Mouse (Mus musculus) forebrain, postnatal 0 days (tissue): Measurements from ENCODE around the gene Tnfsf12. TPM values are rescaled to one million over a fixed set of nuclear protein-coding genes. Genes with fewer than 3 reads are reported as not detected.

ENCODE experiments used
- ATAC-seq: fragments of 200-750 bp; cut with Nextera tagmentation; 2 replicates; pipeline ENCODE4 v1.8.0; 2017; ENCODE audit warnings: mild to moderate bottlenecking, moderate library complexity
- DNase-seq: peaks from one replicate; pipeline ENCODE4 v3.0.0-alpha.2; 2015
- H3K27ac ChIP-seq: fragments of 300-500 bp; sonication (generic); 2 replicates; pipeline ENCODE4 v1.5.1; 2014; ENCODE audit warnings: low read depth, mild to moderate bottlenecking, antibody characterized with exemption, low read length, moderate library complexity, mixed read lengths
- H3K27me3 ChIP-seq: fragments of 300-500 bp; sonication (generic); 2 replicates; pipeline ENCODE4 v1.6.1; 2014; ENCODE audit warnings: mild to moderate bottlenecking, low read length, mixed read lengths; ENCODE audit not compliant: insufficient read depth
- H3K36me3 ChIP-seq: fragments of 300-500 bp; sonication (generic); 2 replicates; pipeline ENCODE4 v1.6.1; 2014; ENCODE audit warnings: mild to moderate bottlenecking, moderate library complexity; ENCODE audit not compliant: insufficient read depth
- H3K4me1 ChIP-seq: fragments of 300-500 bp; sonication (generic); 2 replicates; pipeline ENCODE4 v1.6.1; 2014; ENCODE audit warnings: antibody characterized with exemption; ENCODE audit not compliant: insufficient read depth
- H3K4me2 ChIP-seq: fragments of 300-500 bp; sonication (generic); 2 replicates; pipeline ENCODE4 v1.6.1; 2014; ENCODE audit warnings: low read depth, mild to moderate bottlenecking, moderate library complexity
- H3K4me3 ChIP-seq: fragments of 300-500 bp; sonication (generic); 2 replicates; pipeline ENCODE4 v1.5.1; 2014; ENCODE audit warnings: low read depth, low read length, mixed read lengths
- H3K9ac ChIP-seq: fragments of 300-500 bp; sonication (generic); 2 replicates; pipeline ENCODE4 v1.6.1; 2014; ENCODE audit warnings: mild to moderate bottlenecking
- H3K9me3 ChIP-seq: fragments of 300-500 bp; sonication (generic); 2 replicates; pipeline ENCODE4 v1.6.1; 2016; ENCODE audit warnings: low read length
- CTCF ChIP-seq: sonication (generic); IDR thresholded peaks from 2 replicates; pipeline ENCODE4 v1.5.1; 2016; ENCODE audit warnings: antibody characterized with exemption, control low read depth, low read depth
- WGBS: fragments of 180-500 bp; shearing (Covaris S2); extraction: QIAGEN DNeasy Blood & Tissue Kit; methylation state at CpG from one replicate; pipeline ENCODE4 v1.1.7; 2014; 5-methylcytosine and 5-hydroxymethylcytosine counted together
- polyA plus RNA-seq: library from polyadenylated mRNA; unstranded; fragments of >200 nt; fragmentation: Nextera tagmentation; extraction: Ambion mirVana; gene quantifications from 2 replicates; pipeline ENCODE4 v1.2.1, GENCODE M21; 2015
- total RNA-seq: library from RNA; depleted of rRNA; stranded (reverse); fragments of >200 nt; gene quantifications from 2 replicates; pipeline ENCODE4 v1.2.3, GENCODE M21; 2014

Gene Tnfsf12
- total and polyA plus RNA-seq, 2 experiments from 2014 or later: 3.3 to 4.3 TPM

- Histone ChIP-seq H3K9ac (no peak overlapping the region), H3K27me3 (no peaks in the 10 kb centered on the region), H3K9me3 (no peaks in the 10 kb centered on the region), H3K4me1 (peaks cover 13% of the 10 kb centered on the region), H3K4me2 (no peak overlapping the region), H3K4me3 (no peak overlapping the region), H3K36me3 (peaks cover 62% of the 10 kb centered on the region), H3K27ac (no peak overlapping the region)
- DNase-seq (no peak), ATAC-seq (no peak)
- TF ChIP-seq CTCF: no peak
- WGBS: 79% methylated on average over 3 of the region's 3 CpGs
Measured at GRCm38 (mm10) chr11:69666665-69667005, 29.0 kb downstream of the Tnfsf12 start.

- DNase-seq (peak; percentile 59), ATAC-seq (no peak)
- H3K36me3 ChIP-seq: peaks cover 62% of the 10 kb centered on the region
- peak within 1 kb of the TSS; percentile 21; the same call in 1 of the 2 replicates for H3K27ac ChIP-seq
- no peaks in the 10 kb centered on the region for H3K9me3 ChIP-seq
- H3K4me1 ChIP-seq: peaks cover 16% of the 10 kb centered on the region
- 0 out of 2 replicates have a peak within 1 kb of the TSS, but pooled peaks have one; percentile 14 for H3K9ac ChIP-seq
- no peak within 1 kb of the TSS for H3K4me3 ChIP-seq
- WGBS: 30% methylated on average over 7 of the region's 7 CpGs
- no peak for TF ChIP-seq CTCF
- H3K27me3 ChIP-seq: no peaks in the 10 kb centered on the region
- H3K4me2 ChIP-seq: no peak within 1 kb of the TSS
Measured at GRCm38 (mm10) chr11:69665961-69666664, 29.5 kb downstream of the Tnfsf12 start, which contains the start of gene Cd68. TSS of gene Cd68 (minus strand) at chr11:69666153.

GRCm38 (mm10) chr11:69665457-69665960 lies 30.1 kb downstream of the Tnfsf12 start:
- DNase-seq (no peak), ATAC-seq (no peak)
- Histone ChIP-seq H3K36me3 (peaks cover 62% of the 10 kb centered on the region), H3K4me1 (peaks cover 15% of the 10 kb centered on the region), H3K4me3 (no peak overlapping the region), H3K4me2 (no peak overlapping the region), H3K27ac (peak overlapping the region; percentile 21; the same call in 1 of the 2 replicates), H3K9ac (no peak overlapping the region), H3K27me3 (no peaks in the 10 kb centered on the region), H3K9me3 (no peaks in the 10 kb centered on the region)
- WGBS: 75% methylated on average over 9 of the region's 9 CpGs
- no peak for TF ChIP-seq CTCF

DNA sequence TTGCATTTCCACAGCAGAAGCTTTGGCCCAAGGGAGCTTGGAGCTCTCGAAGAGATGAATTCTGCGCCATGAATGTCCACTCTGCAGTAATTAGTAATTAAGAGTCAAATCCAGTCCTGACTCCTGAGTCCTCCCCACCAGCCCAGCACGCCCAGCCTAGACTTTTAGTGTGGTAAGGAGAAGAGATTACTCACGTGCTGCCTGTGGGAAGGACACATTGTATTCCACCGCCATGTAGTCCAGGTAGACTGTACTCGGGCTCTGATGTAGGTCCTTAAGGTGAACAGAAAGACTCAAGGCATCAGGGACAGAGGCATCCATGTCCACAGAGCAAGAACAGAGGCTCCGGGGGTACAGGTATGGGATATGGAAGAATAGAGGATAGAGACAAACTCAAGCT lies 30.8 kb downstream of the Tnfsf12 start:
- no peak for ATAC-seq
- no peak for DNase-seq

DNA sequence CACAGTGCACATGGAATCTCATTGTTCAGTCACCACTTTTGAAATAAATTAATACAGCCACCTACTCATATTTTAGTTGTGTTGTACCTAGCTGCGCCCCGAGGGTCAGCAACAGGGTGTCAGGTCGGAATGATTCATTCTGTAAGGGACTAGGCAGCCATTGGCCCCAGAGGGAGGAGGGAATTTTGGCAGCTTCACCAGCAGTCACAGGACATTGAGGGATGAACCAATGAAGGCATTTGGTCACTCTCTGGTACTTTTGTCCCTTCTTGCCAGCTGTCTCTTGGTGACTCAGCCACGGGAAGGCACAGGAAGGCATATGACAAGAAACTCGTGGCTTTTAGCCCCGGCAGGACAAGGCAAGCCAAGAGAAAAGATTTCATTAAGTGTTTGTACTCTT lies 31.9 kb downstream of the Tnfsf12 start:
- Histone ChIP-seq H3K9ac (no peak overlapping the region), H3K4me2 (no peak overlapping the region), H3K4me3 (no peak overlapping the region), H3K9me3 (no peaks in the 10 kb centered on the region), H3K36me3 (peaks cover 52% of the 10 kb centered on the region), H3K27me3 (no peaks in the 10 kb centered on the region), H3K4me1 (peaks cover 4% of the 10 kb centered on the region), H3K27ac (peak overlapping the region; percentile 97; the same call in 1 of the 2 replicates)
- 78% methylated on average over 6 of the region's 6 CpGs for WGBS
- no peak for TF ChIP-seq CTCF
- DNase-seq (no peak), ATAC-seq (no peak)

More for the DNA sequence above, 30.8 kb downstream of the Tnfsf12 start:
- H3K4me1 ChIP-seq: peaks cover 8% of the 10 kb centered on the region
- H3K4me3 ChIP-seq: no peak overlapping the region
- whole genome bisulfite sequencing: 95% methylated on average over 7 of the region's 7 CpGs
- H3K27ac ChIP-seq: no peak overlapping the region
- no peaks in the 10 kb centered on the region for H3K9me3 ChIP-seq
- H3K36me3 ChIP-seq: peaks cover 59% of the 10 kb centered on the region
- H3K4me2 ChIP-seq: no peak overlapping the region
- TF ChIP-seq CTCF: no peak
- H3K27me3 ChIP-seq: no peaks in the 10 kb centered on the region
- no peak overlapping the region for H3K9ac ChIP-seq

DNA sequence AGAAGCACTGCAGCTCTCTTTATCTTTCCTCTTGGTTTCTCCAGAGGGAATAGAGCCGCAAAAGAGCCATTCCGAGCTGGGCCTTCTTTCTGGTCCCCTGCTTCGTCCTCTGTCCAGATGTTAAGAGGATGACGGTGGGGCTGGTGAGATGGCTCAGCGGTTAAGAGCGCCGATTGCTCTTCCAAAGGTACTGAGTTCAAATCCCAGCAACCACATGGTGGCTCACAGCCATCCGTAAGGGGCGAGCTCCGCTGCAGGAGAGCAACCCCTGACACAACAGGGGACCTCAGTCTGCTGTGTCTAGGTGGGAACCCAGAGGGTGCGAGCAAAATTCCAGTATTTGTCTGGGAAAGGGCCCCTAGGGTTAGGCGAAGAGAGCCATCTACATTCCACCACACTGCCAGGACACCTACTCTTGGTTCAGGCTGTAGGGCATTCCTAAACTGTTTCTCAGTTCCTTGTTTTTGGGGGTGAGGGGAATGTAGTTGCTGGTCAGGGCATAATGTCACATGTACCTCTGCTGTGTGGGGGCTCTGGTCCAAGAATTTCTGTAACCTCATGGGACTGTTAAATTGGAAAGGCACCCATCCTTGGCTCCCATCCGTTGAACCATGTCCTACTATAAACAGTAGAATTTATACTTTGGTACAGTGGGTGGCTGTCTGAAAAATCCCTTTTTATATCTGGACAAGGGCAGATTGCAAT lies 32.5 kb downstream of the Tnfsf12 start:
- Histone ChIP-seq H3K4me2 (peak overlapping the region; percentile 48), H3K9ac (peak overlapping the region; percentile 70), H3K4me1 (peaks cover 4% of the 10 kb centered on the region), H3K27ac (peak overlapping the region; percentile 97), H3K9me3 (no peaks in the 10 kb centered on the region), H3K4me3 (peak overlapping the region; percentile 55), H3K36me3 (peaks cover 52% of the 10 kb centered on the region), H3K27me3 (no peaks in the 10 kb centered on the region)
- 70% methylated on average over 13 of the region's 13 CpGs for WGBS
- ATAC-seq: no peak
- DNase-seq: no peak
- no peak for TF ChIP-seq CTCF
